In genomic region chr9:62980162-62980776, GRCm38 (mm10) we compare ENCODE assay signal across 8 mouse cellular contexts. TPM values are rescaled to one million over a fixed set of nuclear protein-coding genes. Genes with fewer than 3 reads are reported as not detected.
DNase-seq lines count a peak whose midpoint lies in the region; ATAC-seq and TF ChIP-seq lines count a peak whose summit lies in the region.

No protein-coding gene starts in this region.

- peak overlapping the region; percentile 99 for H3K4me3 ChIP-seq in ES-Bruce4 (ENCODE audit: low read depth, low read length)
- peak overlapping the region; percentile 97 for H3K4me3 ChIP-seq in hindbrain, embryonic 12.5 days

- no peaks in the 10 kb centered on the region for H3K4me1 ChIP-seq in ES-Bruce4 (ENCODE audit: control insufficient read depth, insufficient read depth, low read length)
- peaks cover 19% of the 10 kb centered on the region for H3K4me1 ChIP-seq in hindbrain, embryonic 12.5 days

- no peaks in the 10 kb centered on the region for H3K9me3 ChIP-seq in ES-Bruce4 (replicated peaks; ENCODE audit: control insufficient read depth, insufficient read depth, low read length, poor library complexity, severe bottlenecking)
- 0 out of 2 replicates have a peak, but pooled peaks cover under 1% of the 10 kb centered on the region for H3K9me3 ChIP-seq in hindbrain, embryonic 12.5 days (replicated peaks)

- TF ChIP-seq CTCF in ES-Bruce4 (IDR thresholded peaks at IDR 0.05; ENCODE audit: low read depth, low read length), result no peak

- no peak overlapping the region for H3K27ac ChIP-seq in ES-Bruce4 (ENCODE audit: insufficient read depth, low read length)
- peak overlapping the region; percentile 98 for H3K27ac ChIP-seq in hindbrain, embryonic 12.5 days

- no peaks in the 10 kb centered on the region for H3K36me3 ChIP-seq in ES-Bruce4 (ENCODE audit: control insufficient read depth, insufficient read depth, low read length, poor library complexity, severe bottlenecking)
- no peaks in the 10 kb centered on the region for H3K36me3 ChIP-seq in hindbrain, embryonic 12.5 days

- no peak for TF ChIP-seq POLR2A in ES-Bruce4 (IDR thresholded peaks at IDR 0.05; ENCODE audit: insufficient read depth, low read length)

- intact Hi-C loops in left cerebral cortex, postnatal 36 days (cut with DNase I), result loop anchor here (5.0 kb wide), 2 partner anchors 53 to 142 kb away; no protein-coding TSS in a partner anchor

- under 1% methylated on average over 47 of the region's 63 CpGs for WGBS in hindbrain, embryonic 12.5 days

- peak overlapping the region; percentile 89 for H3K9ac ChIP-seq in ES-Bruce4 (ENCODE audit: low read depth, poor library complexity, severe bottlenecking)
- H3K9ac ChIP-seq in hindbrain, embryonic 12.5 days, result peak overlapping the region; percentile 88

- peak; percentile 23 for DNase-seq in adrenal gland, adult 8-10 months
- DNase-seq in left cerebral cortex, postnatal 36 days (ENCODE audit: low spot score in 2 of 2), result peak; percentile 29 to 34
- DNase-seq in right cerebral cortex, postnatal 14 days, result peak; percentile 44
- DNase-seq in yolk sac, embryonic 10.5 days (ENCODE audit: low spot score), result no peak

- TF ChIP-seq EP300 in ES-Bruce4 (IDR thresholded peaks at IDR 0.05; ENCODE audit: insufficient read depth, low read depth, low read length), result no peak

- peak; percentile 3; the same call in 1 of the 2 replicates for ATAC-seq in erythroid progenitor cell, adult 5-6 weeks (replicated peaks; ENCODE audit: low FRiP score, poor library complexity, severe bottlenecking)
- ATAC-seq in hindbrain, embryonic 12.5 days (ENCODE audit: low FRiP score), result peak; percentile 86
- peak; percentile 18 for ATAC-seq in megakaryocyte progenitor cell, adult 5-6 weeks (replicated peaks; ENCODE audit: poor library complexity)

- H3K27me3 ChIP-seq in ES-Bruce4 (ENCODE audit: control insufficient read depth, insufficient read depth, low read length, poor library complexity, severe bottlenecking), result no peaks in the 10 kb centered on the region
- H3K27me3 ChIP-seq in hindbrain, embryonic 12.5 days, result no peaks in the 10 kb centered on the region

- peak overlapping the region; percentile 78 for H3K4me2 ChIP-seq in hindbrain, embryonic 12.5 days (replicated peaks)

RNA-seq across cellular contexts. Expression of gene Pias1, which starts 7.5 kb away (rescaled TPM):
- 63.8 and 63.9 TPM in 2 replicates for polyA plus RNA-seq in ES-Bruce4 (2011; ENCODE audit: insufficient read depth, insufficient read length, low read depth, missing spikeins)
- total RNA-seq in adrenal gland, adult 8-10 months (2022), result 10 to 100 TPM; 36.0 to 52.7 (median 44.3) TPM
- 67.1 and 128 TPM in 2 replicates for total RNA-seq in erythroid progenitor cell, adult 5-6 weeks (2015; ENCODE audit: low replicate concordance)
- total RNA-seq in erythroid progenitor cell, adult 5-6 weeks (2017; ENCODE audit: low replicate concordance), result 44.2 and 64.2 TPM in 2 replicates
- polyA plus RNA-seq in hindbrain, embryonic 12.5 days (2016; fragmentation: Nextera tagmentation; extraction: Ambion mirVana), result 62.3 and 64.8 TPM in 2 replicates
- total RNA-seq in left cerebral cortex, postnatal 36 days (2021), result 10 to 100 TPM; 57.3 to 65.2 TPM
- 56.1 and 75.9 TPM in 2 replicates for total RNA-seq in megakaryocyte progenitor cell, adult 5-6 weeks (2015)
- 20.3 and 40.8 TPM in 2 replicates for total RNA-seq in megakaryocyte progenitor cell, adult 5-6 weeks (2017)

Comparison
In these comparisons a context has a peak if more than half of its experiments do, and no peak if none do; other contexts are left out.
1. ATAC-seq: peak in every context shown above with its lines; median percentile 86 in hindbrain, embryonic 12.5 days; 18 in megakaryocyte progenitor cell, adult 5-6 weeks; 3 in erythroid progenitor cell, adult 5-6 weeks.